Mouse (Mus musculus) heart, adult 18-20 months (tissue): ENCODE results near the gene Cyfip2. TPM values are rescaled to one million over a fixed set of nuclear protein-coding genes. Genes with fewer than 3 reads are reported as not detected.

Experiments
- DNase-seq, 2 experiments: peaks; one replicate each; pipeline ENCODE4 v3.0.0; 2021 to 2022; ENCODE audit warnings: mixed read lengths in 1 of 2
- total RNA-seq, 2 experiments: library from RNA; stranded (reverse); gene quantifications; 2 replicates each; pipeline ENCODE4 v1.2.3; 2021

The Cyfip2 gene
- total RNA-seq, 2 experiments from 2014 or later, result 52.3 to 58.6 TPM

DNA sequence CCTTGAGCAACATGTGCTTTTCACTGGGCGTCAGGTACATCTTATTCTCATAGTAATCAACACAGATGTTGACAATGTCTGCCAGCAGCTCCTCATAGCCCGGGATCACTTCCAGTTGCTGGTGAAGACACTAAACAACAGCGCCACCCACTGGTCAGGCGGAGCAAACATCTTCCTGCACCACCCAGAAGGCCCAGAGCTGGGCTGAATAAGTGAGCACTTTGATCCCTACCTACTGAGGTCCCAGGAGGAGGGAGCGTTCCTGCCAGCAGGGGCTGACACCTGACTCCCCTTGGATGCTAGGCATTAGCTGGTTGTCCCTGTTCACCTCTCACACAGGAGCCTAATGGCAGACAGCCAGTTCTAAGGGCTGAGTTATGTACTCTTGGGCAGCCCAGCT lies 35.9 kb downstream of the Cyfip2 start:
- DNase-seq, result peak; percentile 34 to 44

DNA sequence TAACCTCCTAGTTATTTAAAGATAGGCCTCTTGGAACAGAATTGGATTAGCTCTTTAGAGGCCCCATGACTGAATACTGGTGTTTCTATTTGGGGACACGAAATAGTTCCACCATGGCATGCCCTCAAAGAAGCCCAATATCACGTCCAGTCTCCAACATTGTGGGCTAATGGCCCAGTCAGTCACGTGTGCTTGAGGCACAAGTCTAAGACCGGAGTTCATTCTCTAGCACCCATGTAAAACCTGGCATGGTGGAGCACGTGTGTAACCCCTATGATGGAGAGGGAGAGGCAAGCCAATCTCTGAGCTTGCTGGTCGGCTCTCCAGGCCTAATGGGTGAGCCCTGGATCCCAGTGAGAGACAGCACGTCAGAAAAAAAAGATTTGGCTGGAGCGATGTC lies 36.5 kb downstream of the Cyfip2 start:
- DNase-seq, result peak; percentile 47 to 51

GRCm38 (mm10) chr11:46275302-46275701 lies 37.4 kb downstream of the Cyfip2 start:
- peak; percentile 62 to 81 for DNase-seq

GRCm38 (mm10) chr11:46273969-46274368 lies 38.7 kb downstream of the Cyfip2 start:
- DNase-seq, result no peak

GRCm38 (mm10) chr11:46272058-46272681 lies 40.5 kb downstream of the Cyfip2 start:
- no peak for DNase-seq

GRCm38 (mm10) chr11:46269893-46270292 lies 42.8 kb downstream of the Cyfip2 start:
- DNase-seq, result no peak

DNA sequence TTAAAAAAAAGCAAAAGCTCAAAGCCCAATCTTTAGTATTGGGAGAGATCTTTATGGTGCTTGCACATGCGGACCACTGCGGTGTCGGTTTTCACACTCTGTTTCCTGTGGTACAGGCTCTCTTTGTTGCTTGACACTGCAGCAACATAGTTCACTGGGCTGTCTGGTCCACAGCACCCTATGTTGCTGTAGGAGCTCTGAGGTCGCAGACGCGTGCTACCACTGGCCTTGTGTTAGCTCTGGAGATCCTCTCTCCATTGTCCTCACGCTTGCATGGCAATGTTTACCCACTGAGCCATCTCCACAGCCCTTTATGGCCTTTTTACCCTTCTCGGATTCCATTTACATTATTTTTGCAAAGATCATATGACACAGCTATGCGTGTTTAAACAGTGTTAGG lies 43.3 kb downstream of the Cyfip2 start:
- no peak for DNase-seq

- peak; percentile 23 to 76 for DNase-seq
Measured at GRCm38 (mm10) chr11:46268991-46269390, 43.7 kb downstream of the Cyfip2 start.

DNA sequence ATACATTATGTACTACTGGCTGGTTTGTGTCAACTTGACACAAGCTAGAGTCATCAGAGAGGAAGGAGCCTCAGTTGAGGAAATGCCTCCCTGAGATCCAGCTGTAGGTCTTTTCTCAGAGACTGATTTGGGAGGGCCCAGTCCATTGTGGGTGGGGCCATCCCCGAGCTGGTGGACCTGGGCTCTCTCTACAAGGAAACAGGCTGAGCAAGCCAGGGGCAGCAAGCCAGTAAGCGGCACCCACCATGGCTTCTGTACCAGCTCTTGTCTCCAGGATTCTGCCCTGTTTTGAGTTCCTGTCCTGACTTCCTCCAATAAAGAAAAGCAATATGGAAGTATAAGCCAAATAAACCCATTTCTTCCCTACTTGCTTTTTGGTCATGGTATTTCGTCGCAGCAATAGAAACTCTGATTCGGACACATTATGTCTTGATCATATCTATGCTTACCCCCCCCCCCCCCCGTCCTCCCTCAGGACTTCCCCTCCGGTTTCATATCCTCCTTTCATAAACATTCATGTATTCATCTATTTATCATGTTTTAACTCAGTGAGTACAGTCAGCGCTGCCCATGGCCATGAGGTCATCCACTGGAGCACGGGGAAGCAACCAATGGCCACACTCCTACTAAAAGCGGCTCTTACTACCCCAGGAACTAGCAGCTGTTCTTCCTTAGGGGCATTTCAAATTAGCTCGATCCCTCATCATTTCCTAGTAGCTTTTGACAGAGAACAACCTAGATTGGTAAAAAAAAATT lies 47.5 kb downstream of the Cyfip2 start:
- DNase-seq, result peak in 1 of 2 experiments; percentile 26

GRCm38 (mm10) chr11:46264584-46264983 lies 48.1 kb downstream of the Cyfip2 start:
- no peak for DNase-seq

- DNase-seq, result no peak
Measured at GRCm38 (mm10) chr11:46263291-46263690, 49.4 kb downstream of the Cyfip2 start.

GRCm38 (mm10) chr11:46262854-46263253 lies 49.8 kb downstream of the Cyfip2 start:
- DNase-seq, result no peak

- DNase-seq, result no peak
Measured at GRCm38 (mm10) chr11:46258749-46259148, 53.9 kb downstream of the Cyfip2 start.

GRCm38 (mm10) chr11:46258207-46258606 lies 54.5 kb downstream of the Cyfip2 start:
- DNase-seq, result peak in 1 of 2 experiments; percentile 15

DNA sequence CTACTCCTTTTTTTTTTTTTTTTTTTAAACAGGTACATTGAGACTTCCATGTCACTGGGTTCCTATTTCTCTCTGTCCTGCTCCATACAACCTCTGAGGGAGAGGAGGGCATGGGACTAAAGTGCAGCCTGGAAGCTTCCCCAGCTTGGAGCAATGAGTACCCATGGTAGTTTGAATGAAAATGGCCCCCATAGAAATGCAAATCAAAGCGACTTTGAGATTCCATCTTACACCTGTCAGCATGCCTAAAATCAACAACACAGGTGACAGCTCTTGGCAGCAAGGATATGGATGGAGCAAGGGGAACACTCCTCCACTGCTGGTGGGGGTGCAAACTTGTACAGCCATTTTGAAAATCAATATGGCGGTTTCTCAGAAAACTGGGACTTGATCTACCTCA lies 57.4 kb downstream of the Cyfip2 start:
- DNase-seq, result no peak

GRCm38 (mm10) chr11:46251994-46252393 lies 60.7 kb downstream of the Cyfip2 start:
- DNase-seq, result peak; percentile 47 to 77

DNA sequence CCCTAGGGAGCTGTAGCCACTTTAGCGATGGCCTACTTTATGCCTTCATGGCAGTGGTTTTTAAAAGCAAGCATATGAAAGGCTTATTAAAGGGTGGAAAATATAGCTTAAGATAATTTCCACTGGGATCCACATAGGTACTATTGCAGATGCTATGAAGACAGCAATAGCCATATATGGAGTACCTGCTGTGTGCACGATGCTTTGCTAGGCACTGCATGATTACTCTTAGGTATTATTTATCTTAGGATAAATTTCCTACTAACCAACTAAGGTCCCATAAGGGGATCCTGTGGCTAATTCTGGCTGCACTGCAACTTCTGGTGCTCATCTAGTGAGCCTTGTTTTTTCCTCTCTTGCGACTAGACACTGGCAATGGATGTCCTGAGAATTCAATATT lies 64.3 kb downstream of the Cyfip2 start:
- no peak for DNase-seq

GRCm38 (mm10) chr11:46246393-46246792 lies 66.3 kb downstream of the Cyfip2 start:
- no peak for DNase-seq

DNA sequence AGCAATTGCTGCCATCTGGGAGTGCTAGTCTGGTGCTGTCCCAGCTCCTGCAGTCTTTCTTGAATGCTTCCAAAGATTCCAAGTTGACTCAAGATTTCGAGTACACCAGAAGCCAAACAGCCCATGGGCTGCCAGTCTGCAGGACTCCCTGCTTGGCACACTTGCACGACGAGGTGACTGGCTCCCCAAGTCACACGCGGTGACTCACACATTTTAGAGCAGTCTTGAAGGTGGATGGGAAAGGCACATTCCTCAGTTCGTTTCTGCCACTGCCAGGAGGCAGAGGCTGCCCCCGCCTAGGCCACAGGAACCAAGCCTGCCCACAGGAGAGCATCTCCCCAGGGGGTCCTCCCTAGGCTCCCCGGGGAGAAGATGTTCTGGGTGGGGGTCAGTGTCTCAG lies 66.7 kb downstream of the Cyfip2 start:
- DNase-seq, result no peak

DNA sequence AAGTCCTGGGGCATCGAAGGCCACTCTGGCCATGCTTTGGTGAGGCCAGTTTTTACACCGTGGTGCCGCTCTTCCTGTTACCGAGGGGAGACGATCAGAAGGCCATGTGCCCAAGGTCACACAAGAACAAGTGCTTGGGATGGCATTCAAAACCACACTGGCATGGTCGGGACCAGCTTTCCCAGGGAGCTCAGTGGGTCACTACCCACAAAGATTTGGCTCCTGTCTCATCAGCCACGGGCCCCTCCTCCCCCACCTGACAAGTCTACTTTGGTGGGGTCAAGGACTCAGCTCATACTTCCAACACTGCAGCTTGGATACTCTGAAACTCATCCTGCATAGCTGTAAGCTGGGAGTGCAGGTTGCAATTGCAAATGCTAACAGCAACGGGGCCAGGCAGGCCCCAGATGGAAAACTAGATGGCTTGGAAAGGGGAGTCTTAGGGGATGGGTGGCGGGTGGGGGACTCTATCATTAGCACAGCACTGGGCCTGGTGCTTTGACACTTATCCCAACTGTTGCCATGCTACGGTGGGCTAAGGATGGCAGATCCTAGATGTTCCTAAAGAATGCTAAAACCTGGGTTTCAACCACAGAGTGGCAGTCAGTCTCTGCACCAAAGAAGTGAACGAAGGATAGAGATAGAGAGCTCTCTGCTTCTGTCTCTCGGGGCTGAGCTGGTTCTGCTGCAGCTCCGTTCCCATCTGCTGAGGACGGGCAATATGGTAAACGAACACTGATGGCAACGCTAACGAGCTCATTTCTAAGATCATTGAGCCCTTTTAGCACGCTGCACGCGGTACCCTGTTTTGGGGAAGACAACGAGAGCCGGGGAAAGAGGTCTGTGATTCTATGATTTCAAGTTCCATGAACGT lies 67.7 kb downstream of the Cyfip2 start:
- DNase-seq, result no peak

DNA sequence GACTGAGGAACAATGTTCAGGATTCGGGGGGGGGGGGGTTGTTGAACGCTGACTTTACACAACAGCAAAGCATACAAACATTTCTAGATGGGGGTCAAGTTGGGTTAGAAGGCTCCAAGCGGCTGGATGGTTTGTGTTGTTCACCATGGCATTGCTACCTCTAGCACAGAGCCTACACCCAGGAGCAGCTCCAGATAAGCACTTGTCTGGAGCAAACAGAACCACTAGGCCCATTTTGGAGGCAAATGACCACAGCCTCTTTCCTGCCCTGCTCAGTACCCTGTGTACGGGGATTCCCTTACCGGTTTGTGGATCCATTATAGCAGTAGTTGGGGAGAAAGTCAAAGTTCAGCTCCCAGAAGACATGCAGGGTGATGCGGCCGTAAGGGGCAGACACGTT lies 70.7 kb downstream of the Cyfip2 start:
- no peak for DNase-seq

- DNase-seq, result no peak
Measured at GRCm38 (mm10) chr11:46241150-46241673, 71.4 kb downstream of the Cyfip2 start.

DNA sequence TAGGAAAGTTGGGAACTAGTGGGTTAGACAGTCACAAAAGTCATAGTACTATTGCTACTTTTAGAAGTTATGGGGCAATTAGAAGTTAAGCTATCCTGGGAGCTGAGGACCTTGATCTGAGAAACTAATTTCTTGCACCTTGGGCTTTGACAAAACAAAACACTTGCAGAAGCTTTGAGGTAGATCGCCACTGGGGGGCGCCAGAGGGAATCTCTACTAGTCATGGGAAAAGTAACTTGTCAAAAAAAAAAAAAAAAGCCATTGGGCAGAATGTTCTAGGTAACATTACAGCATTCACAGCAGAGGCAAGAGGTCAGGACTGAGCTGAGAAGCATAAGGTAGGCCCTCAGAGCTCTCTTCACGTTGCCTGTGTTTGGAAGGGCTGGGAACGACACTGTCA lies 75.7 kb downstream of the Cyfip2 start:
- peak; percentile 19 to 78 for DNase-seq
